Mouse (Mus musculus) midbrain, postnatal 0 days (tissue): ENCODE data around the gene Fdx1l. TPM values are rescaled to one million over a fixed set of nuclear protein-coding genes. Genes with fewer than 3 reads are reported as not detected.

Experiments
- ATAC-seq: fragments of 200-750 bp; cut with Nextera tagmentation; 2 replicates; pipeline ENCODE4 v1.8.0; 2017; ENCODE audit warnings: moderate number of reproducible peaks, mild to moderate bottlenecking, moderate TSS enrichment, moderate library complexity; ENCODE audit not compliant: low FRiP score
- DNase-seq: peaks from one replicate; pipeline ENCODE4 v3.0.0-alpha.2; 2015; ENCODE audit warnings: low spot score
- H3K27ac ChIP-seq: fragments of 300-500 bp; sonication (generic); 2 replicates; pipeline ENCODE4 v1.5.1; 2014; ENCODE audit warnings: low read depth, mild to moderate bottlenecking, low read length, mixed read lengths
- H3K27me3 ChIP-seq: fragments of 300-500 bp; sonication (generic); 2 replicates; pipeline ENCODE4 v1.6.1; 2014; ENCODE audit warnings: low read length, control low read depth, mixed read lengths; ENCODE audit not compliant: insufficient read depth
- H3K36me3 ChIP-seq: fragments of 300-500 bp; sonication (generic); 2 replicates; pipeline ENCODE4 v1.6.1; 2014; ENCODE audit warnings: low read length, control low read depth, mixed read lengths; ENCODE audit not compliant: insufficient read depth
- H3K4me1 ChIP-seq: fragments of 300-500 bp; sonication (generic); 2 replicates; pipeline ENCODE4 v1.6.1; 2014; ENCODE audit warnings: mild to moderate bottlenecking, control low read depth, antibody characterized with exemption, low read length, mixed read lengths; ENCODE audit not compliant: insufficient read depth
- H3K4me2 ChIP-seq: fragments of 300-500 bp; sonication (generic); 2 replicates; pipeline ENCODE4 v1.6.1; 2014; ENCODE audit warnings: low read depth, mild to moderate bottlenecking, low read length, mixed read lengths; ENCODE audit not compliant: poor library complexity, severe bottlenecking
- H3K4me3 ChIP-seq: fragments of 300-500 bp; sonication (generic); 2 replicates; pipeline ENCODE4 v1.5.1; 2014; ENCODE audit warnings: low read depth, mild to moderate bottlenecking, low read length, moderate library complexity
- H3K9ac ChIP-seq: fragments of 300-500 bp; sonication (generic); replicated peaks from 2 replicates; pipeline ENCODE4 v1.6.1; 2014; ENCODE audit warnings: mild to moderate bottlenecking, low read length, moderate library complexity, mixed read lengths; ENCODE audit not compliant: poor library complexity, severe bottlenecking
- H3K9me3 ChIP-seq: fragments of 300-500 bp; sonication (generic); 2 replicates; pipeline ENCODE4 v1.6.1; 2016; ENCODE audit warnings: low read length, control low read depth
- CTCF ChIP-seq: IDR thresholded peaks from 2 replicates; pipeline ENCODE4 v1.5.1; 2016; ENCODE audit warnings: antibody characterized with exemption, mild to moderate bottlenecking
- WGBS: fragments of 180-500 bp; shearing (Covaris S2); extraction: QIAGEN DNeasy Blood & Tissue Kit; methylation state at CpG from one replicate; pipeline ENCODE4 v1.1.7; 2014; 5-methylcytosine and 5-hydroxymethylcytosine counted together
- polyA plus RNA-seq: library from polyadenylated mRNA; unstranded; fragments of >200 nt; fragmentation: Nextera tagmentation; extraction: Ambion mirVana; gene quantifications from 2 replicates; pipeline ENCODE4 v1.2.1, GENCODE M21; 2015
- total RNA-seq: library from RNA; depleted of rRNA; stranded (reverse); fragments of >200 nt; gene quantifications from 2 replicates; pipeline ENCODE4 v1.2.3, GENCODE M21; 2014

The Fdx1l gene
- total and polyA plus RNA-seq, 2 experiments from 2014 or later, result 81.3 to 86.5 TPM

DNA sequence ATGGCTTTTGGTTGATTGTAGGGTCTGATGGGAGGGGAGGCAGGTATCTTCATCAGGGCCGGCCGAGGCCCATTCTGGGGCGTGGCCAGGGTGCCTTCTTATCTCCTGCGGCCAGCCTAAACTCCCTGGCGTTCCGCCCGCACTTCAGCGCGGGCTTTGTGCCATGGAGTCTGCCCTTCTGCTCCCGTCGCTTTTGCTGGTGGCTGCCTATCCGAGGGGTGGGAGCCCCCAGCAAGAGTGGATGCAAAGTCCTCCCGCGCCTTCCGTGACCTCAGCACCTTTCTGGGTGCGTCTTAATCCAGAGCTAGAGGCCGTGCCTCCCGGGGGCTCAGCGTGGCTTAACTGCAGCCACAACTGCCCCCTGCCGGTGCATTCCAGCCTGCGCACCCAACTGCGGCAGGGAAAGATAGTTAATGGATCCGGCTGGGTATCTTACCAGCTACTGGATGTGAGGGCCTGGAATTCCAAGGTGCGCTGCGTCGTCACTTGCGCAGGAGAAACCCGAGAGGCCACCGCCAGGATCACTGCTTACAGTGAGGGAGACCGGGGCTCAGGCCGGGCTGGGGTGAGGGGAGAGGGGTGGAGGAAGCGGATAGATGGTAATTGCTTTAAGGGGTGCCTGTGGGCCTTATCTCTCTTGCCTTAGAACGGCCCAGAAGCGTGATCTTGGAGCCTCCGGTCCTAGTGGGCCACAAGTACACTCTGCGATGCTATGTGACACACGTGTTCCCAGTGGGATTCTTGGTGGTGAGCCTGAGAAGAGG is 43.9 kb downstream of the Fdx1l start, which contains the start of gene Icam4:
TSS of gene Icam4 (plus strand) at position 83 of the 764 bp plus-strand sequence.
- Histone ChIP-seq H3K27ac (no peak within 1 kb of the TSS), H3K4me2 (peak within 1 kb of the TSS; percentile 44), H3K4me3 (peak within 1 kb of the TSS; percentile 20; the same call in 1 of the 2 replicates), H3K36me3 (no peaks in the 10 kb centered on the region), H3K4me1 (peaks cover 18% of the 10 kb centered on the region; the same call in 1 of the 2 replicates), H3K27me3 (peaks cover 47% of the 10 kb centered on the region), H3K9me3 (no peaks in the 10 kb centered on the region), H3K9ac (no peak within 1 kb of the TSS)
- peak; percentile 81 for TF ChIP-seq CTCF
- ATAC-seq (no peak), DNase-seq (peak; percentile 46)
- WGBS, result 2% methylated on average over 37 of the region's 37 CpGs

GRCm38 (mm10) chr9:21028560-21029110 is 44.8 kb downstream of the Fdx1l start:
- Histone ChIP-seq H3K27me3 (peaks cover 41% of the 10 kb centered on the region), H3K27ac (no peak overlapping the region), H3K9ac (no peak overlapping the region), H3K9me3 (no peaks in the 10 kb centered on the region), H3K4me3 (no peak overlapping the region), H3K4me2 (no peak overlapping the region), H3K36me3 (no peaks in the 10 kb centered on the region), H3K4me1 (peaks cover 17% of the 10 kb centered on the region; the same call in 1 of the 2 replicates)
- DNase-seq (no peak), ATAC-seq (no peak)
- no peak for TF ChIP-seq CTCF
- 75% methylated on average over 6 of the region's 6 CpGs for whole genome bisulfite sequencing

DNA sequence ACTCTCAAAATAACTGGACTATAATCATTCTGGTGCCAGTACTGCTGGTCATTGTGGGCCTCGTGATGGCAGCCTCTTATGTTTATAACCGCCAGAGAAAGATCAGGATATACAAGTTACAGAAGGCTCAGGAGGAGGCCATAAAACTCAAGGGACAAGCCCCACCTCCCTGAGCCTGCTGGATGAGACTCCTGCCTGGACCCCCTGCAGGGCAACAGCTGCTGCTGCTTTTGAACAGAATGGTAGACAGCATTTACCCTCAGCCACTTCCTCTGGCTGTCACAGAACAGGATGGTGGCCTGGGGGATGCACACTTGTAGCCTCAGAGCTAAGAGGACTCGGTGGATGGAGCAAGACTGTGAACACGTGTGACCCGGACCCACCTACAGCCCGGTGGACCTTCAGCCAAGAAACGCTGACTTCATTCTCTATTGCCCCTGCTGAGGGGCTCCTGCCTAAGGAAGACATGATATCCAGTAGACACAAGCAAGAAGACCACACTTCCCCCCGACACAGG is 45.6 kb downstream of the Fdx1l start:
- Histone ChIP-seq H3K9ac (no peak overlapping the region), H3K4me1 (peaks cover 9% of the 10 kb centered on the region; the same call in 1 of the 2 replicates), H3K4me3 (no peak overlapping the region), H3K4me2 (no peak overlapping the region), H3K9me3 (no peaks in the 10 kb centered on the region), H3K27me3 (peaks cover 33% of the 10 kb centered on the region), H3K27ac (no peak overlapping the region), H3K36me3 (no peaks in the 10 kb centered on the region)
- DNase-seq (no peak), ATAC-seq (no peak)
- no peak for TF ChIP-seq CTCF
- WGBS, result 57% methylated on average over 8 of the region's 8 CpGs

DNA sequence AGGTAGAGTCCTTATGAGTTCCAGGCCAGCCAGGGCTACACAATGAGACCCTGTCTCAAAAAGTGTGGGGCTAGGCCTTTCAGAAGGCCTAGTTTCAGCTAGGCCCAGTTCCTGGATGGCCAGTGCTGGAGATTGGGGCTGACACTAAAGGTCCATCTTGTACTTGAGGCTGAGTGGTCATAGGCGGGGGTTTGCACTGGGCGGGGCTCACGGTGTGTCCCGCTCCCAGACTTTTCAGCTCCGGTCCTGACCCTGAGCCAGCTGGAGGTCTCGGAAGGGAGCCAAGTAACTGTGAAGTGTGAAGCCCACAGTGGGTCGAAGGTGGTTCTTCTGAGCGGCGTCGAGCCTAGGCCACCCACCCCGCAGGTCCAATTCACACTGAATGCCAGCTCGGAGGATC is 46.6 kb downstream of the Fdx1l start:
- DNase-seq, result no peak
- peaks cover 25% of the 10 kb centered on the region for H3K27me3 ChIP-seq
- TF ChIP-seq CTCF, result no peak

GRCm38 (mm10) chr9:21025258-21025810 is 48.1 kb downstream of the Fdx1l start:
- Histone ChIP-seq H3K27me3 (peaks cover 25% of the 10 kb centered on the region), H3K36me3 (no peaks in the 10 kb centered on the region), H3K9ac (no peak overlapping the region), H3K4me3 (no peak overlapping the region), H3K27ac (no peak overlapping the region), H3K9me3 (no peaks in the 10 kb centered on the region), H3K4me2 (no peak overlapping the region), H3K4me1 (peaks cover 7% of the 10 kb centered on the region; the same call in 1 of the 2 replicates)
- TF ChIP-seq CTCF, result no peak
- DNase-seq (no peak), ATAC-seq (no peak)
- 76% methylated on average over 19 of the region's 19 CpGs for WGBS

More for the DNA sequence above, 46.6 kb downstream of the Fdx1l start:
- H3K27ac ChIP-seq, result no peak overlapping the region
- no peaks in the 10 kb centered on the region for H3K36me3 ChIP-seq
- H3K4me1 ChIP-seq, result peaks cover 7% of the 10 kb centered on the region; the same call in 1 of the 2 replicates
- H3K4me3 ChIP-seq, result no peak overlapping the region
- H3K9me3 ChIP-seq, result no peaks in the 10 kb centered on the region
- no peak overlapping the region for H3K4me2 ChIP-seq
- WGBS, result 82% methylated on average over 12 of the region's 12 CpGs
- no peak overlapping the region for H3K9ac ChIP-seq
- ATAC-seq, result no peak

- Histone ChIP-seq H3K36me3 (no peaks in the 10 kb centered on the region), H3K9ac (no peak overlapping the region), H3K4me1 (no peaks in the 10 kb centered on the region), H3K4me2 (no peak overlapping the region), H3K9me3 (no peaks in the 10 kb centered on the region), H3K27me3 (peaks cover 3% of the 10 kb centered on the region), H3K4me3 (no peak overlapping the region), H3K27ac (no peak overlapping the region)
- WGBS, result 82% methylated on average over 1 of the region's 1 CpGs
- TF ChIP-seq CTCF, result 0 out of 2 replicates have a peak, but pooled peaks have one; percentile 4
- DNase-seq (no peak), ATAC-seq (no peak)
Observed at GRCm38 (mm10) chr9:21022726-21023125, 50.7 kb downstream of the Fdx1l start.
